Mouse (Mus musculus) layer of hippocampus, adult 8-10 months (tissue): ENCODE data around the gene Slc2a1. TPM values are rescaled to one million over a fixed set of nuclear protein-coding genes. Genes with fewer than 3 reads are reported as not detected.

Source experiments
- DNase-seq, 2 experiments: peaks; one replicate each; pipeline ENCODE4 v3.0.0; 2022; ENCODE audit warnings: low spot score in 2 of 2
- total RNA-seq, 4 experiments: library from RNA; stranded (reverse); gene quantifications; 2 replicates each; pipeline ENCODE4 v1.2.4; 2022

Gene Slc2a1
- total RNA-seq, 4 experiments from 2014 or later = 86.4 to 96.6 (median 91.0) TPM

- DNase-seq = no peak
Observed at GRCm38 (mm10) chr4:119129096-119129495, 20.6 kb downstream of the Slc2a1 start.

GRCm38 (mm10) chr4:119131189-119131910 lies 22.8 kb downstream of the Slc2a1 start:
- no peak for DNase-seq

GRCm38 (mm10) chr4:119133306-119133705 lies 24.8 kb downstream of the Slc2a1 start:
- no peak for DNase-seq

GRCm38 (mm10) chr4:119133860-119134259 lies 25.3 kb downstream of the Slc2a1 start:
- no peak for DNase-seq

- DNase-seq = no peak
Observed at GRCm38 (mm10) chr4:119137313-119137712, 28.8 kb downstream of the Slc2a1 start.

DNA sequence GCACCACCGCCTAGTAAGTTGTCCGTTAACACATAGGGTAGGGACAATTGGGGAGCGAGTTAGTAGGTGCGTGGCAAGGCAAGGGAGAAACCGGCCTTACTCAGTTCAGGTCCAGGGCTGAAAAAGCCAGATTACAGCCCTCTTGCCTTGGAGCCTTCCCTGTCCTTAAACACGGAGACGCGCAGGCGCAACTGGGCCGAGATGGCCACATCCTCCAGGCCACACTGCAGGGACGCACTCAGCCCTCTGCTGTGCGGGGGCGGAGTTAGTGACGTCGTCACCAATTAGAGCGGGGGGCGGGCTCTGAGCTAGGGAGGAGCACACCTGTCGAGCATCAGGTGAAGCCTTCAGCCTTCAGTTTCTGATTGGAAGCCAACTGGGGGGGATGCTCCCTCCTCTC lies 29.7 kb downstream of the Slc2a1 start:
- DNase-seq = peak; percentile 60 to 61

- no peak for DNase-seq
Observed at GRCm38 (mm10) chr4:119138776-119139175, 30.3 kb downstream of the Slc2a1 start.

- no peak for DNase-seq
Observed at GRCm38 (mm10) chr4:119140126-119140525, 31.6 kb downstream of the Slc2a1 start.

- DNase-seq = peak in 1 of 2 experiments; percentile 28
Observed at GRCm38 (mm10) chr4:119141191-119141590, 32.7 kb downstream of the Slc2a1 start.

DNA sequence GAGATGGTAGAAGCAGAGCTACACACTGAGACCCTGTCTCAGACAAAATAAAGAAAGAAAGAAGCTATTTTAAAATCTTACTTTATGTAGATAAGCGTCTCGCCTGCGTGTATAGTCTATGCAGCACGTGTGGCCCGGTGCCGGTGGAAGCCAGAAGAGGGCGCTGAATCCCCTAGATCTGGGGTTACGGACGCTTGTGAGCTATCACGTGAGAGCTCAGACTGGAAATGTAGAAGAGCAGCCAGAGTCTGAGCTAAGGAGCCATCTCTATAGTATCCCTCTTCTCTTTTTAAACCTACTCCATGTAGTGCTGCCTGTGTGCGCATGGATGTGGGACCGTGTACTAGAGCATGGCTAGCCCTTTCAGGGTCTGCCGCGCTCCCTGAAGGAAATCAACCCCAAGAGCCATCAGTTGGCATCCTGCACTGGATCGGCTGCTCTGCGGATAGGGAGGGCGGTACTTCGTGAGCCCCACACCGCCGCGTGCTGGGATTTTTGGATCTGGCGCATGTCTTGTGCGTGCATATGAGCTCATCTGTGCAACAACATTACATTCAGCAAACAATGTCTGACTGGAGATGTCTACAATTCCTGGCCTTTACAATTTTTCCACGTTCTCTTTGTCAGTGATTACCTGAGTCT lies 33.8 kb downstream of the Slc2a1 start:
- peak in 1 of 2 experiments; percentile 39 for DNase-seq

- no peak for DNase-seq
Observed at GRCm38 (mm10) chr4:119146816-119147215, 38.3 kb downstream of the Slc2a1 start.

- DNase-seq = no peak
Observed at GRCm38 (mm10) chr4:119147347-119147746, 38.8 kb downstream of the Slc2a1 start.

- DNase-seq = no peak
Observed at GRCm38 (mm10) chr4:119148741-119149140, 40.2 kb downstream of the Slc2a1 start.

DNA sequence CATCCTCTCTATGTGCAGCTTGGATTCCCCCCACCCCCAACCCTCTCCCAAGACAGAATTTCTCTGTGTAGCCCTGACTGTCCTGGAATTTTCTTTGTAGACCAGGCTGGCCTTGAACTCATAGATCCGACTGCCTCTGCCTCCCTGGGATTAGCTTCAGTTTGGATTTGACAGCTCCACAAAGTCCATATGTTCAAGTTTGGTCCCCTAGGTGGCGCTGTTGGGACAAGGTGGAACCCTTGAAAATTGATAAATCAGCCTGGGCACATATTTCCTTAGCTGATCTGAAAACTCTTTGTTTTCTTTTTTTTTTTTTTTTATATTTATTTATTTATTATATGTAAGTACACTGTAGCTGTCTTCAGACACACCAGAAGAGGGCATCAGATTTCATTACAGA lies 48.7 kb downstream of the Slc2a1 start:
- DNase-seq = peak in 1 of 2 experiments; percentile 55

- no peak for DNase-seq
Observed at GRCm38 (mm10) chr4:119157891-119158290, 49.4 kb downstream of the Slc2a1 start.

- no peak for DNase-seq
Observed at GRCm38 (mm10) chr4:119161358-119161757, 52.8 kb downstream of the Slc2a1 start.

DNA sequence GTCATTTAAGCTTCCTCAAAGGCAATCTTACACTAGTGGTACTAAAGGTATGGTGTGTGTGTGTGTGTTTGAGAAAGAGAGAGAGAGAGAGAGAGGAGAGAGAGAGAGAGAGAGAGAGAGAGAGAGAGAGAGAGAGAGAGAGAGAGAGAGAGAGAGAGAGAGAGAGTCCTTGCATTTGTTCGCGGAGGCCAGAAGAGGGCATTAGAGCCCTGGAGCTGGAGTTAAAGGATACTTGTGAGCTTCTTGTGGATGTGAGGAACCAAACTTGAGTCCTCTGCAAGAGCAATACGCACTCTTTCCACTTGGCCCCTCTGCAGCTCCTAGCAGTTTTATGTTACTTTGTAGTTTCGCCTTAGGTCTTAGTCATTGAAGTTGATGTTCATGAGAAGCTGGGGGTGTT lies 54.5 kb downstream of the Slc2a1 start:
- DNase-seq = no peak

GRCm38 (mm10) chr4:119165916-119166315 lies 57.4 kb downstream of the Slc2a1 start:
- DNase-seq = no peak

GRCm38 (mm10) chr4:119167068-119167467 lies 58.6 kb downstream of the Slc2a1 start:
- DNase-seq = no peak

DNA sequence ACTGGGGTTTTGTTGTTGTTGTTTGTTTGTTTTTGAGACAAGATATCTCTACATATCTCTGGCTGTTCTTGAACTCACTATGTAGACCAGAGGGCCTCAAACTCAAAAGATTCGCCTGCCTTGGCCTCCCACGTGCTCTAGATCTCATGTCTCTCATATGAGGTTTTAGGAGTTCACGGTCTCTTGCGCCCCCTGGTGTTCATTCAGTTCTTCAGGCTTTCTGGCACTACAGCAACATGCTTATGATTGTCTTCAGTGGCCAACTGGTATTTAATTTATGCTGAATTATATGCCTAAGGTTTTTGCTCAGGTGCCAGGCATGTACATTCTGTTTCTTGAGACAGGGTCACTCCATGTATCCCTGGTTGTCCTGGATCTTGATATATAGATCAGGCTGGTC lies 59.2 kb downstream of the Slc2a1 start:
- DNase-seq = peak; percentile 82 to 93

- no peak for DNase-seq
Observed at GRCm38 (mm10) chr4:119172919-119173650, 64.6 kb downstream of the Slc2a1 start.

- DNase-seq = peak; percentile 96
Observed at GRCm38 (mm10) chr4:119173851-119174453, 65.4 kb downstream of the Slc2a1 start, which contains the start of gene Zfp691. TSS of gene Zfp691 (minus strand) at chr4:119174195.
